In the genomic region with DNA sequence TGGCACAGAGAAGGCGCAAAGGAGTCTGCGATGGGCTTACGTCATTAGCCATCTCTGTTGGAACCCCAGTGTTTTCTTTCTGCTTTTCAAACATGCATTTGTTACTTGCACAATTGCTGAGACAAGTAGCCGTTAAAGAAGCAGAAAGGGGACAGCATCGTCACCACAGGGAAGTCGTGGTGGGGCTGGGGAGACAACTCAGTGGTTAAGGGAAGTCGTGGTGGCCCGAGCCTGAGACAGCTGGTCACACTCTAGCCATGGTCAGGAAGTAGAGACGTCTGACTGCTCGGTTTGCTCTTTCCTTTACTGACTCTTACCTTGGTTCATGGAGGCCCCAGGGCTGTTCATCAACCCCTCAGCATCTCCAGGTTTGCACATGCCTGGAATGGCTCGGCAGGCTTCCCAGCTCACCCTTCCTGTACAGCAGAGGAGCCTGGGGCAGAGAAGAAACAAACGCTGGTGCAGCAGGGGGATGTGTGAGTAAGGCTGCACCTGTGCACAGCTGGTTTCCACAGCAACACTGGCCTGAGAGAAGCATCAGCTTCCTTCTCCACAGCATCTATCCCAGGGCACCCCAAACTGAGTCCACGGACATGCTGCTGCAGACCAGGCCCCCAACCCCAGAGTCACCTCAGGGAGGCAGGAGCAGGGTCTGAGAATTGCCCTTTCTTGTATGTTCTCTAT, we compare ENCODE assay signal across 11 mouse cellular contexts.
A peak's percentile ranks its signal among the peaks of the same experiment; 100 is the strongest.
DNase-seq lines count a peak whose midpoint lies in the region; ATAC-seq lines count a peak whose summit lies in the region.
"Had no signal": no experiment of that assay in that cellular context is flagged by ENCODE, and none has a peak within 500 bp of the region (broad histone marks: within the 10 kb centered on the region; RNA-seq: fewer than 3 reads in every experiment).

No protein-coding gene starts in this region.

- DNase-seq in heart, postnatal 36 days, result no peak
- peak; percentile 44 to 45 for DNase-seq in right cerebral cortex, postnatal 10 days (ENCODE audit: low spot score in 2 of 2)
- DNase-seq in right cerebral cortex, adult 18-20 months, result no peak
- DNase-seq in thymus, postnatal 25 days, result peak; percentile 41
- DNase-seq in cerebellum, postnatal 25 days, result no peak
- DNase-seq in right cerebral cortex, postnatal 25 days, result no peak

- peak overlapping the region; percentile 23 for H3K27ac ChIP-seq in heart, embryonic 16.5 days (ENCODE audit: low read length)
- 0 out of 2 replicates have a peak overlapping the region, but pooled peaks have one; percentile 25 for H3K27ac ChIP-seq in midbrain, embryonic 15.5 days
- H3K27ac ChIP-seq: kidney, postnatal 0 days; limb, embryonic 12.5 days had no signal

- H3K9ac ChIP-seq in heart, embryonic 16.5 days (ENCODE audit: low read length), result no peak overlapping the region
- H3K9ac ChIP-seq in midbrain, embryonic 15.5 days, result no peak overlapping the region
- H3K9ac ChIP-seq: limb, embryonic 12.5 days had no signal

- H3K27me3 ChIP-seq in heart, embryonic 16.5 days (ENCODE audit: control insufficient read depth, insufficient read depth, low read length), result no peaks in the 10 kb centered on the region
- no peaks in the 10 kb centered on the region for H3K27me3 ChIP-seq in midbrain, embryonic 15.5 days (replicated peaks)
- H3K27me3 ChIP-seq: limb, embryonic 12.5 days; Patski had no signal

- no peaks in the 10 kb centered on the region for H3K36me3 ChIP-seq in heart, embryonic 16.5 days (ENCODE audit: control insufficient read depth, insufficient read depth)
- no peaks in the 10 kb centered on the region for H3K36me3 ChIP-seq in midbrain, embryonic 15.5 days (replicated peaks)
- H3K36me3 ChIP-seq: limb, embryonic 12.5 days had no signal

- H3K4me2 ChIP-seq in heart, embryonic 16.5 days (ENCODE audit: low read depth, low read length), result no peak overlapping the region
- H3K4me2 ChIP-seq in midbrain, embryonic 15.5 days, result no peak overlapping the region
- H3K4me2 ChIP-seq: limb, embryonic 12.5 days had no signal

- intact Hi-C loops in heart, postnatal 36 days (cut with DNase I), result no loop called here

- no peak overlapping the region for H3K4me3 ChIP-seq in heart, embryonic 16.5 days (ENCODE audit: low read length)
- no peak overlapping the region for H3K4me3 ChIP-seq in midbrain, embryonic 15.5 days
- H3K4me3 ChIP-seq: limb, embryonic 12.5 days had no signal

- 62% methylated on average over 13 of the region's 13 CpGs for WGBS in heart, embryonic 16.5 days
- WGBS in midbrain, embryonic 15.5 days, result 57% methylated on average over 13 of the region's 13 CpGs

- H3K9me3 ChIP-seq in heart, embryonic 16.5 days (replicated peaks; ENCODE audit: control insufficient read depth, low read length), result no peaks in the 10 kb centered on the region
- no peaks in the 10 kb centered on the region for H3K9me3 ChIP-seq in midbrain, embryonic 15.5 days
- H3K9me3 ChIP-seq: limb, embryonic 12.5 days had no signal

- peaks cover 19% of the 10 kb centered on the region for H3K4me1 ChIP-seq in heart, embryonic 16.5 days (ENCODE audit: control insufficient read depth, insufficient read depth, low read length)
- H3K4me1 ChIP-seq in midbrain, embryonic 15.5 days, result peaks cover 7% of the 10 kb centered on the region; the same call in 1 of the 2 replicates

- ATAC-seq in heart, embryonic 16.5 days (replicated peaks; ENCODE audit: extremely low read depth, insufficient read depth, low FRiP score), result no peak
- ATAC-seq in midbrain, embryonic 15.5 days (replicated peaks), result peak; percentile 70; the same call in 1 of the 2 replicates
- ATAC-seq: Patski had no signal

Comparison
In these comparisons a context has a peak if more than half of its experiments do, and no peak if none do; other contexts are left out.
1. DNase-seq: peak in right cerebral cortex, postnatal 10 days (2 of 2) and thymus, postnatal 25 days (single experiment); none in heart, postnatal 36 days (0 of 2), right cerebral cortex, adult 18-20 months (single experiment), cerebellum, postnatal 25 days (0 of 2) and right cerebral cortex, postnatal 25 days (single experiment).